Mouse (Mus musculus) CH12.LX (cell line): ENCODE data around the gene Ifi35. TPM values are rescaled to one million over a fixed set of nuclear protein-coding genes. Genes with fewer than 3 reads are reported as not detected.

Experiments
- DNase-seq: peaks from one replicate; pipeline ENCODE4 v3.0.0-alpha.2; 2013; ENCODE audit errors: extremely low read depth
- H3K27ac ChIP-seq: 2 replicates; pipeline ENCODE4 v1.5.1; 2012; ENCODE audit warnings: low read depth, mild to moderate bottlenecking, control low read depth, moderate library complexity; ENCODE audit not compliant: insufficient read depth
- H3K27me3 ChIP-seq: replicated peaks from 2 replicates; pipeline ENCODE3; 2012; ENCODE audit warnings: inconsistent platforms
- H3K36me3 ChIP-seq, 2 experiments: replicated peaks in 1 of 2; 2 replicates each; pipeline versions ENCODE3 to v1.6.1; 2012; ENCODE audit warnings: inconsistent platforms in 1 of 2, low read length in 1 of 2, mild to moderate bottlenecking in 1 of 2, mixed read lengths in 1 of 2, moderate library complexity in 1 of 2; ENCODE audit not compliant: control insufficient read depth in 1 of 2, insufficient read depth in 1 of 2
- H3K4me1 ChIP-seq, 2 experiments: 2 replicates each; pipeline ENCODE4 v1.6.1; 2012; ENCODE audit warnings: inconsistent platforms in 1 of 2, moderate library complexity in 1 of 2; ENCODE audit not compliant: insufficient read depth in 2 of 2, control insufficient read depth in 1 of 2
- H3K4me2 ChIP-seq: 2 replicates; pipeline ENCODE4 v1.6.1; 2012; ENCODE audit warnings: low read depth, mild to moderate bottlenecking, control low read depth; ENCODE audit not compliant: poor library complexity, insufficient read depth, severe bottlenecking
- H3K4me3 ChIP-seq, 3 experiments: fragments of 150-350 bp in 1 of 3; sonication (generic) in 1 of 3; replicated peaks in 1 of 3; 2 replicates each; pipeline versions ENCODE3 to v1.5.1; 2011 to 2012; ENCODE audit warnings: low read depth in 2 of 3, low read length in 2 of 3, mild to moderate bottlenecking in 2 of 3, moderate library complexity in 2 of 3, control low read depth in 1 of 3, improper control_type of control experiment in 1 of 3, inconsistent platforms in 1 of 3, mixed read lengths in 1 of 3; ENCODE audit not compliant: poor library complexity in 1 of 3
- H3K79me2 ChIP-seq: replicated peaks from 2 replicates; pipeline ENCODE4 v1.6.1; 2012; ENCODE audit warnings: mild to moderate bottlenecking, moderate library complexity; ENCODE audit not compliant: control insufficient read depth, poor library complexity, insufficient read depth, severe bottlenecking; ENCODE audit errors: extremely low read depth
- H3K9ac ChIP-seq: 2 replicates; pipeline ENCODE4 v1.6.1; 2012; ENCODE audit warnings: low read depth, mild to moderate bottlenecking, control low read depth, moderate library complexity; ENCODE audit not compliant: insufficient read depth
- H3K9me3 ChIP-seq: replicated peaks from 2 replicates; pipeline ENCODE3; 2012; ENCODE audit warnings: low read length, inconsistent platforms, mixed read lengths
- CHD1 ChIP-seq: IDR thresholded peaks from 2 replicates; pipeline ENCODE4 v1.6.1; 2012; ENCODE audit warnings: low read depth, low read length, improper control_type of control experiment, inconsistent platforms
- EP300 ChIP-seq: IDR thresholded peaks from 2 replicates; pipeline ENCODE4 v1.6.1; 2011; ENCODE audit warnings: low read length, improper control_type of control experiment
- ETS1 ChIP-seq: conservative IDR thresholded peaks from 2 replicates; pipeline ENCODE4 v1.6.1; 2012; ENCODE audit warnings: low read depth, mild to moderate bottlenecking, inconsistent platforms, low read length, improper control_type of control experiment, moderate library complexity
- IRF4 ChIP-seq: IDR thresholded peaks from 2 replicates; pipeline ENCODE4 v1.6.1; 2014; ENCODE audit warnings: low read depth, mild to moderate bottlenecking, inconsistent platforms, low read length, improper control_type of control experiment
- JUN ChIP-seq: IDR thresholded peaks from 2 replicates; pipeline ENCODE4 v1.6.1; 2011; ENCODE audit warnings: low read depth, mild to moderate bottlenecking, low read length, improper control_type of control experiment, moderate library complexity; ENCODE audit not compliant: insufficient read depth
- MAFK ChIP-seq: IDR thresholded peaks from 2 replicates; pipeline ENCODE4 v1.6.1; 2011; ENCODE audit warnings: low read length, improper control_type of control experiment; ENCODE audit not compliant: insufficient replicate concordance
- MAX ChIP-seq: IDR thresholded peaks from 2 replicates; pipeline ENCODE4 v1.6.1; 2011; ENCODE audit warnings: low read length, improper control_type of control experiment
- MAZ ChIP-seq: IDR thresholded peaks from 2 replicates; pipeline ENCODE4 v1.6.1; 2012; ENCODE audit warnings: low read depth, mild to moderate bottlenecking, inconsistent platforms, low read length, improper control_type of control experiment, moderate library complexity
- MEF2A ChIP-seq: IDR thresholded peaks from 2 replicates; pipeline ENCODE4 v1.6.1; 2014; ENCODE audit warnings: low read depth, mild to moderate bottlenecking, inconsistent platforms, low read length, improper control_type of control experiment, borderline replicate concordance
- MXI1 ChIP-seq: IDR thresholded peaks from 2 replicates; pipeline ENCODE4 v1.6.1; 2011; ENCODE audit warnings: mild to moderate bottlenecking, low read depth, low read length, improper control_type of control experiment
- POLR2A ChIP-seq: IDR thresholded peaks from 2 replicates; pipeline ENCODE4 v1.6.1; 2011; ENCODE audit warnings: low read depth, mild to moderate bottlenecking, improper control_type of control experiment, low read length
- RCOR1 ChIP-seq: conservative IDR thresholded peaks from 2 replicates; pipeline ENCODE4 v1.6.1; 2012; ENCODE audit warnings: low read depth, mild to moderate bottlenecking, inconsistent platforms, low read length, improper control_type of control experiment
- SIN3A ChIP-seq: IDR thresholded peaks from 2 replicates; pipeline ENCODE4 v1.6.1; 2012; ENCODE audit warnings: low read length, improper control_type of control experiment, inconsistent platforms
- TBP ChIP-seq: conservative IDR thresholded peaks from 2 replicates; pipeline ENCODE4 v1.6.1; 2011; ENCODE audit warnings: low read depth, low read length, improper control_type of control experiment
- USF2 ChIP-seq: conservative IDR thresholded peaks from 2 replicates; pipeline ENCODE4 v1.6.1; 2011; ENCODE audit warnings: low read depth, low read length, improper control_type of control experiment
- ZKSCAN1 ChIP-seq: IDR thresholded peaks from 2 replicates; pipeline ENCODE4 v1.6.1; 2012; ENCODE audit warnings: low read depth, inconsistent platforms, low read length, improper control_type of control experiment, borderline replicate concordance
- dilution Hi-C: fragments of 300-500 bp; cut with MboI; formaldehyde crosslinking; loops from 2 replicates; pipeline ENCODE4 v1.14.3; 2020; ENCODE audit warnings: low sequenced_read_pairs; ENCODE audit not compliant: extremely low pct_unique_long_range_greater_than_20kb, extremely low pct_ligation_motif_present
- in situ Hi-C: fragments of 300-500 bp; cut with MboI; formaldehyde crosslinking; loops from 3 replicates; pipeline ENCODE4 v1.14.3; 2019; ENCODE audit warnings: low sequenced_read_pairs, low pct_ligation_motif_present, low pct_unique_long_range_greater_than_20kb, mixed read lengths
- polyA plus RNA-seq: library from polyadenylated mRNA; unstranded; fragments of >175 nt; gene quantifications from 2 replicates; pipeline ENCODE4 v1.2.1, GENCODE M21; 2012; ENCODE audit warnings: low read depth; ENCODE audit not compliant: insufficient read length
- total RNA-seq, 2 experiments: library from RNA; depleted of rRNA; stranded (reverse); fragments of 300-350 nt in 1 of 2; fragments of >200 nt in 1 of 2; gene quantifications; 2 replicates each; pipeline ENCODE4 v1.2.3; 2012 to 2014

Ifi35 gene
- total and polyA plus RNA-seq, 3 experiments, result 49.3 to 79.1 (median 63.7) TPM

GRCm38 (mm10) chr11:101424925-101425813, 23.0 kb upstream of the Ifi35 start, which contains the start of the genes Rundc1 and Ptges3l (continued):
- peak; percentile 98 for TF ChIP-seq MXI1
- TF ChIP-seq EP300, result no peak
- no peak for TF ChIP-seq RCOR1
- no peak for TF ChIP-seq MAFK
- TF ChIP-seq, all 38 proteins: peak for 12

GRCm38 (mm10) chr11:101426165-101426564, 22.0 kb upstream of the Ifi35 start:
- Histone ChIP-seq H3K4me2 (peak overlapping the region; percentile 70), H3K9ac (peak overlapping the region; percentile 60; the same call in 1 of the 2 replicates), H3K9me3 (peaks cover 2% of the 10 kb centered on the region), H3K79me2 (peaks cover 7% of the 10 kb centered on the region), H3K27me3 (no peaks in the 10 kb centered on the region), H3K36me3 (peaks cover 13 to 36% of the 10 kb centered on the region in 2 experiments), H3K4me1 (peaks cover 11 to 34% of the 10 kb centered on the region in 2 experiments), H3K4me3 (peak overlapping the region; percentile 78 to 92 (median 80)), H3K27ac (no peak overlapping the region)
- TF ChIP-seq MXI1 (peak; percentile 26; the same call in 1 of the 2 replicates), TBP (no peak)
- dilution Hi-C loops, result no loop called here
- DNase-seq, result no peak
- in situ Hi-C loops, result no loop called here

- no peak for DNase-seq
- Histone ChIP-seq H3K36me3 (peaks cover 56 to 82% of the 10 kb centered on the region in 2 experiments), H3K27ac (no peak overlapping the region), H3K4me3 (no peak overlapping the region), H3K4me2 (no peak overlapping the region), H3K9me3 (peaks cover 2% of the 10 kb centered on the region), H3K4me1 (peaks cover 3 to 11% of the 10 kb centered on the region in 2 experiments; a peak in 2 of 4 replicates), H3K79me2 (peaks cover 3% of the 10 kb centered on the region; the same call in 1 of the 2 replicates), H3K9ac (no peak overlapping the region), H3K27me3 (no peaks in the 10 kb centered on the region)
- in situ Hi-C loops (no loop called here), dilution Hi-C loops (no loop called here)
- no peak for TF ChIP-seq SIN3A
- no peak for TF ChIP-seq MEF2A
- TF ChIP-seq RCOR1, result no peak
- no peak for TF ChIP-seq JUN
- TF ChIP-seq POLR2A, result no peak
- TF ChIP-seq ZKSCAN1, result no peak
- no peak for TF ChIP-seq USF2
- no peak for TF ChIP-seq MAX
- TF ChIP-seq MAZ, result no peak
- no peak for TF ChIP-seq IRF4
- TF ChIP-seq EP300, result no peak
- no peak for TF ChIP-seq CHD1
- no peak for TF ChIP-seq ETS1
Measured at GRCm38 (mm10) chr11:101431327-101431726, 16.9 kb upstream of the Ifi35 start.
